Mouse (Mus musculus) cerebellum, adult 2 months (tissue): Measurements from ENCODE around the gene Igfbp7.

Source experiments
- CTCF ChIP-seq: fragments of 200-500 bp; IDR thresholded peaks from 2 replicates; pipeline ENCODE4 v1.5.1; 2011; ENCODE audit warnings: low read depth, mild to moderate bottlenecking, control low read depth, low read length, moderate library complexity, borderline replicate concordance; ENCODE audit not compliant: insufficient read depth
- POLR2A ChIP-seq: fragments of 200-500 bp; IDR thresholded peaks from 2 replicates; pipeline ENCODE4 v1.6.1; 2011; ENCODE audit warnings: low read length, control low read depth, borderline replicate concordance; ENCODE audit not compliant: insufficient read depth

DNA sequence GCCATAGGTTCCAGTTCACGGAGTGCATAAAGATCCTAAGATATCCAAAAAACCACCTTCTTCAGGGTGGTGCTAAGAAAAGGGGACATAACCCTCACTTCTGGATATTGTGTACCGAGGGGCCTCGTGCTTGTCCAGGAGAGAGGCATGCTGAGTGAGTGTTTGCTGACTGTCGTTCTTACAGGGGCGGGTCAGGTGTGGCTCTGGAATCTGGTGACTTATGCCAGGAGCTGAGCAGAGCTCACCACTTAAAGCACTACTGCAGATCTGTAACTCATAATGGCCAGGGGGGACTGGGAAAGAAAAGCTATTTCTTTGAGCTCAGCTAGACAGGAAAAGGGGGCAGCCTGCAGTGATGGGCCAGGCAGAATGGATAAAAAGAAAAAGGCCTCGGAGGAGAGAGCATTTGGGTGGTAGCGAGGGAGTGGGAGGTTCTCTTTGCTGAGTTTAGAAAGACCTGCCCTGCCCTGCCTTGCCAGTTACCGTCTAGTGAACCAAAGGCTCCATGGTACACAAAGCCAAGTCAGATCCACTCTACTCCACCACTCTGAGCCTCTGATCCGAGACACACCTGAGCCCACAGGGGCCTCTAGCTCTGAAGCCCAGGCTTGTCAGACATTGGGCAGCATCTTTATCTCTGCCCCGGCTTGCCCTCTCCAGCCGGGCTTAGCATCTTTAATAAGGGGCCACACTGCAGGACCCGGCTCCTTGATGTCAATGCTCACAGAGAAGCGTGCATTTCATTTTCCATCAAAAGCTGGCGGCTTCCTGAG, 9.4 kb downstream of the Igfbp7 start:
- TF ChIP-seq CTCF, result no peak
- no peak for TF ChIP-seq POLR2A
